Mouse (Mus musculus) lung, postnatal 0 days (tissue): ENCODE measurements around the gene Olfr1126. TPM values are rescaled to one million over a fixed set of nuclear protein-coding genes. Genes with fewer than 3 reads are reported as not detected.
"Not testable (repeated sequence)": the region's sequence is repeated elsewhere in the genome, so short reads cannot be mapped to it uniquely, and the experiment has no call there.

Experiments
- ATAC-seq: fragments of 200-750 bp; cut with Nextera tagmentation; 2 replicates; pipeline ENCODE4 v1.8.0; 2017; ENCODE audit warnings: moderate library complexity
- DNase-seq: peaks from one replicate; pipeline ENCODE4 v3.0.0-alpha.2; 2016; ENCODE audit warnings: low spot score
- H3K27ac ChIP-seq: fragments of 300-500 bp; sonication (generic); 2 replicates; pipeline ENCODE4 v1.5.1; 2014; ENCODE audit warnings: antibody characterized with exemption, mild to moderate bottlenecking, low read length, mixed read lengths
- H3K27me3 ChIP-seq: fragments of 300-500 bp; sonication (generic); replicated peaks from 2 replicates; pipeline ENCODE4 v1.6.1; 2014; ENCODE audit warnings: low read length, mixed read lengths; ENCODE audit not compliant: insufficient read depth
- H3K36me3 ChIP-seq: fragments of 300-500 bp; sonication (generic); 2 replicates; pipeline ENCODE4 v1.6.1; 2014; ENCODE audit warnings: low read length, mixed read lengths; ENCODE audit not compliant: insufficient read depth
- H3K4me1 ChIP-seq: fragments of 300-500 bp; sonication (generic); 2 replicates; pipeline ENCODE4 v1.6.1; 2014; ENCODE audit warnings: antibody characterized with exemption, low read depth, low read length, mixed read lengths; ENCODE audit not compliant: insufficient read depth
- H3K4me2 ChIP-seq: fragments of 300-500 bp; sonication (generic); replicated peaks from 2 replicates; pipeline ENCODE4 v1.6.1; 2014; ENCODE audit warnings: low read depth, mild to moderate bottlenecking, low read length, moderate library complexity, mixed read lengths
- H3K4me3 ChIP-seq: fragments of 300-500 bp; sonication (generic); 2 replicates; pipeline ENCODE4 v1.5.1; 2014; ENCODE audit warnings: low read depth, low read length
- H3K9ac ChIP-seq: fragments of 300-500 bp; sonication (generic); replicated peaks from 2 replicates; pipeline ENCODE4 v1.6.1; 2014; ENCODE audit warnings: low read depth, mild to moderate bottlenecking
- H3K9me3 ChIP-seq: fragments of 300-500 bp; sonication (generic); 2 replicates; pipeline ENCODE4 v1.6.1; 2016; ENCODE audit warnings: low read length, mixed read lengths
- CTCF ChIP-seq: IDR thresholded peaks from 2 replicates; pipeline ENCODE4 v1.5.1; 2016; ENCODE audit warnings: antibody characterized with exemption, mild to moderate bottlenecking
- EP300 ChIP-seq: IDR thresholded peaks from 2 replicates; pipeline ENCODE4 v1.6.1; 2016; ENCODE audit warnings: antibody characterized with exemption, mild to moderate bottlenecking, control low read depth
- WGBS: fragments of 180-500 bp; shearing (Covaris S2); extraction: QIAGEN DNeasy Blood & Tissue Kit; methylation state at CpG from one replicate; pipeline ENCODE4 v1.1.7; 2014; 5-methylcytosine and 5-hydroxymethylcytosine counted together
- polyA plus RNA-seq: library from polyadenylated mRNA; unstranded; fragments of >200 nt; fragmentation: Nextera tagmentation; extraction: Ambion mirVana; gene quantifications from 2 replicates; pipeline ENCODE4 v1.2.1, GENCODE M21; 2015

The Olfr1126 gene
- polyA plus RNA-seq, 1 experiment from 2014 or later: not detected

DNA sequence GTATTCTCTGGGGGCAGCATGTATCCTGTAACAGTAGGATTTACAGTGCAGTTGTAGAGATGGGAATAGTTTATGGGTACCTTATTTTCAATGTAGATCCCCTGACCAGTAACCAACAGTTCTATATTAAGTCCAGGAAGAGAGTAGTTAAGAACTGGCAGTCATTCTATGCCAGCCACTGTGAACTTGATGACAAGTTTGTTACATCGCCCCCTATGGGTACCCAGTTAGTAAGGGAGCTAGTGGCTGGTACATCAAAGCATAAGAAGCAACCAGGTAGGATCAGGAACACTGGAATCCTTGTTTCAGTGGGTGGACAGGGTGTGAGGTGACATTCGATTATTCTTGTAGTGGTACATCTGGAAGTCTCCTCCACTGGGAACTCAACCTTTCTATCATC, 28.5 kb downstream of the Olfr1126 start:
- no peaks in the 10 kb centered on the region for H3K9me3 ChIP-seq
- H3K4me1 ChIP-seq: no peaks in the 10 kb centered on the region
- H3K4me2 ChIP-seq: no peak overlapping the region
- H3K4me3 ChIP-seq: no peak overlapping the region
- no peaks in the 10 kb centered on the region for H3K36me3 ChIP-seq
- no peak overlapping the region for H3K27ac ChIP-seq
- TF ChIP-seq CTCF (no peak), EP300 (no peak)
- no peaks in the 10 kb centered on the region for H3K27me3 ChIP-seq
- no peak for ATAC-seq
- DNase-seq: no peak
- WGBS: 63% methylated on average over 2 of the region's 2 CpGs
- H3K9ac ChIP-seq: no peak overlapping the region

DNA sequence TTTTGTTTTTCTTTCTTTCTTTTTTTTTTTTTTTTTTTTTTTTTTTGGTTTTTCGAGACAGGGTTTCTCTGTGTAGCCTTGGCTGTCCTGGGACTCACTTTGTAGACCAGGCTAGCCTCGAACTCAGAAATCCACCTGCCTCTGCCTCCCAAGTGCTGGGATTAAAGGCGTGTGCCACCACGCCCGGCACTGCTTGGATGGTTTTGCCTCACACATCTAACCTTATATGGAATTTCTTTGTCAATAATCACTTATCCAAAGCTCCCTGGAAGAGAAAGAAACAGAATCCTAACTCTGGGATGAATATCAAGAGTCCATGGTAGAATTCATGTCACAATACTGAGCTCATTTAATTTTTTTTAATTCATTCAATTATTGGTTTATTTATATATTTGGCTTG, 43.2 kb downstream of the Olfr1126 start, which contains the start of gene Pramel7:
Gene Pramel7 (minus strand): TSS at position 101 of the 400 bp plus-strand sequence.
- not testable (repeated sequence) for H3K27ac ChIP-seq, ATAC-seq, H3K9me3 ChIP-seq, DNase-seq, H3K4me3 ChIP-seq, H3K27me3 ChIP-seq, H3K9ac ChIP-seq, H3K4me1 ChIP-seq, H3K36me3 ChIP-seq, H3K4me2 ChIP-seq
- WGBS: 86% methylated on average over 3 of the region's 5 CpGs

GRCm38 (mm10) chr2:87506265-87506664, 52.5 kb downstream of the Olfr1126 start, which contains the start of gene Pramel6:
Gene Pramel6, plus strand, starts transcription at chr2:87506565.
- Histone ChIP-seq H3K27ac (no peak within 1 kb of the TSS), H3K4me3 (no peak within 1 kb of the TSS), H3K9me3 (peaks cover 4% of the 10 kb centered on the region; the same call in 1 of the 2 replicates), H3K27me3 (no peaks in the 10 kb centered on the region), H3K9ac (no peak within 1 kb of the TSS), H3K4me1 (no peaks in the 10 kb centered on the region), H3K36me3 (no peaks in the 10 kb centered on the region), H3K4me2 (no peak within 1 kb of the TSS)
- TF ChIP-seq EP300: no peak
- TF ChIP-seq CTCF: no peak
- ATAC-seq: no peak
- WGBS: 83% methylated on average over 6 of the region's 6 CpGs
- DNase-seq: no peak

Other genes with a start within 250 kb of the Olfr1126 start
- gene Olfr1113, start 245.0 kb upstream of the Olfr1126 start, polyA plus RNA-seq: not detected in 2 replicates
- not detected in 2 replicates for gene Olfr1115, start 205.9 kb upstream of the Olfr1126 start, polyA plus RNA-seq
- gene Olfr1116, start 186.4 kb upstream of the Olfr1126 start, polyA plus RNA-seq: not detected in 2 replicates
- gene Olfr1118, start 146.4 kb upstream of the Olfr1126 start, polyA plus RNA-seq: not detected in 2 replicates
- not detected in 2 replicates for gene Olfr1120, start 99.1 kb upstream of the Olfr1126 start, polyA plus RNA-seq
- not detected in 2 replicates for gene Olfr1121, start 84.1 kb upstream of the Olfr1126 start, polyA plus RNA-seq
- not detected in 2 replicates for gene Olfr1122, start 68.1 kb upstream of the Olfr1126 start, polyA plus RNA-seq
- not detected in 2 replicates for gene Olfr1123, start 37.3 kb upstream of the Olfr1126 start, polyA plus RNA-seq
- not detected in 2 replicates for gene Olfr1124, start 23.7 kb upstream of the Olfr1126 start, polyA plus RNA-seq
- gene Pramel7, start 43.1 kb downstream of the Olfr1126 start, polyA plus RNA-seq: not detected in 2 replicates
- gene Pramel6, start 52.6 kb downstream of the Olfr1126 start, polyA plus RNA-seq: not detected in 2 replicates
- not detected in 2 replicates for gene Olfr153, start 77.8 kb downstream of the Olfr1126 start, polyA plus RNA-seq
- not detected in 2 replicates for gene Olfr1128, start 91.6 kb downstream of the Olfr1126 start, polyA plus RNA-seq
- gene Olfr1129, start 119.9 kb downstream of the Olfr1126 start, polyA plus RNA-seq: not detected in 2 replicates
- gene Olfr1130, start 152.2 kb downstream of the Olfr1126 start, polyA plus RNA-seq: not detected in 2 replicates
- gene Olfr1131, start 173.1 kb downstream of the Olfr1126 start, polyA plus RNA-seq: not detected in 2 replicates
- gene Olfr1132, start 183.6 kb downstream of the Olfr1126 start, polyA plus RNA-seq: not detected in 2 replicates
- not detected in 2 replicates for gene Olfr1133, start 193.4 kb downstream of the Olfr1126 start, polyA plus RNA-seq
- gene Olfr1134, start 204.5 kb downstream of the Olfr1126 start, polyA plus RNA-seq: not detected in 2 replicates
- not detected in 2 replicates for gene Olfr1135, start 219.7 kb downstream of the Olfr1126 start, polyA plus RNA-seq
- not detected in 2 replicates for gene Olfr1136, start 240.0 kb downstream of the Olfr1126 start, polyA plus RNA-seq